ENCODE assay signal across 16 mouse cellular contexts in the genomic region with DNA sequence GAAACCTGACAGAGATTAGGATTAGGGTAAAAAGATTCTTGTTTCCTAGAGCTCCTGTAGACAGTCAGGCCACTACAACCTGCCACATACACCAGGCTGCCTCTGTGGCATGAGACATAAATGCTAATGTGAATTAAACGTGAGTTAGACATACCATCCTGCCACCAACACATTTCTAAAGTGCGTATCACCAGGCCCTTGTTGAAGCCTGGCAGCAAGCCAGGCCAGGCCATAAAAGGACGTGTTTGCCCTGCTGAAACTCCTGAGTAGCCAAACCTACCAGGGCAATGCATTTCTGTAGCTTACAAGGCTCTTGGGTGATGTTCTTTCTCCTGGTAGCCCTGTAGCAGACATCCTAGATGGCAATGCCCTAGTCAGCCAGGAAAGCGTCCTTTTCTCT.
A peak's percentile ranks its signal among the peaks of the same experiment; 100 is the strongest.
DNase-seq lines count a peak whose midpoint lies in the region; ATAC-seq and TF ChIP-seq lines count a peak whose summit lies in the region.
"Had no signal": no experiment of that assay in that cellular context is flagged by ENCODE, and none has a peak within 500 bp of the region (broad histone marks: within the 10 kb centered on the region; RNA-seq: fewer than 3 reads in every experiment).

No protein-coding gene starts in this region.

- H3K4me3 ChIP-seq in embryonic facial prominence, embryonic 14.5 days (ENCODE audit: low read depth, low read length) = no peak overlapping the region
- H3K4me3 ChIP-seq in embryonic facial prominence, embryonic 10.5 days = no peak overlapping the region
- no peak overlapping the region for H3K4me3 ChIP-seq in kidney, postnatal 0 days (replicated peaks; ENCODE audit: low read depth, low read length)
- no peak overlapping the region for H3K4me3 ChIP-seq in midbrain, embryonic 11.5 days (ENCODE audit: low read depth, low read length)
- H3K4me3 ChIP-seq in midbrain, embryonic 13.5 days (replicated peaks) = no peak overlapping the region
- H3K4me3 ChIP-seq: forebrain, embryonic 10.5 days; hindbrain, embryonic 15.5 days; limb, embryonic 10.5 days; liver, embryonic 15.5 days; megakaryocyte, embryonic 14.5 days had no signal

- no peak overlapping the region for H3K9ac ChIP-seq in embryonic facial prominence, embryonic 14.5 days (ENCODE audit: low read depth, low read length)
- H3K9ac ChIP-seq in kidney, postnatal 0 days (ENCODE audit: low read depth, low read length) = no peak overlapping the region
- H3K9ac ChIP-seq in midbrain, embryonic 11.5 days (ENCODE audit: low read length) = no peak overlapping the region
- no peak overlapping the region for H3K9ac ChIP-seq in midbrain, embryonic 13.5 days (replicated peaks)
- H3K9ac ChIP-seq: hindbrain, embryonic 15.5 days; liver, embryonic 15.5 days had no signal

- no peaks in the 10 kb centered on the region for H3K4me1 ChIP-seq in embryonic facial prominence, embryonic 14.5 days (ENCODE audit: control insufficient read depth, insufficient read depth, low read length)
- H3K4me1 ChIP-seq in embryonic facial prominence, embryonic 10.5 days = no peaks in the 10 kb centered on the region
- H3K4me1 ChIP-seq in kidney, postnatal 0 days (replicated peaks; ENCODE audit: insufficient read depth, low read length) = no peaks in the 10 kb centered on the region
- H3K4me1 ChIP-seq in midbrain, embryonic 11.5 days (ENCODE audit: control insufficient read depth, insufficient read depth, low read length) = no peaks in the 10 kb centered on the region
- H3K4me1 ChIP-seq in midbrain, embryonic 13.5 days (replicated peaks) = no peaks in the 10 kb centered on the region
- H3K4me1 ChIP-seq: forebrain, embryonic 10.5 days; hindbrain, embryonic 15.5 days; limb, embryonic 10.5 days; liver, embryonic 15.5 days; megakaryocyte, embryonic 14.5 days had no signal

- WGBS in embryonic facial prominence, embryonic 14.5 days = 37% methylated on average over 4 of the region's 4 CpGs
- 80% methylated on average over 4 of the region's 4 CpGs for WGBS in embryonic facial prominence, embryonic 10.5 days
- 48% methylated on average over 4 of the region's 4 CpGs for WGBS in kidney, postnatal 0 days
- WGBS in midbrain, embryonic 11.5 days = 74% methylated on average over 4 of the region's 4 CpGs
- WGBS in midbrain, embryonic 13.5 days = 61% methylated on average over 4 of the region's 4 CpGs

- DNase-seq in embryonic facial prominence, embryonic 14.5 days (ENCODE audit: low spot score) = peak; percentile 23
- DNase-seq in embryonic facial prominence, embryonic 10.5 days (ENCODE audit: low spot score) = no peak
- peak; percentile 1 for DNase-seq in kidney, postnatal 0 days (ENCODE audit: low spot score)
- no peak for DNase-seq in kidney, adult 8-10 months
- peak; percentile 69 for DNase-seq in midbrain, embryonic 11.5 days (ENCODE audit: low spot score, missing footprints)
- DNase-seq in embryo, embryonic 10.5 days (ENCODE audit: low spot score) = no peak
- DNase-seq: cerebellum, adult 9-10 months; kidney, adult 9 months; right cerebral cortex, postnatal 14 days had no signal

- no peak for TF ChIP-seq CTCF in kidney, postnatal 0 days (IDR thresholded peaks at IDR 0.05; ENCODE audit: low read depth)

- no peaks in the 10 kb centered on the region for H3K36me3 ChIP-seq in embryonic facial prominence, embryonic 14.5 days (ENCODE audit: control insufficient read depth, insufficient read depth, low read length)
- H3K36me3 ChIP-seq in embryonic facial prominence, embryonic 10.5 days (replicated peaks) = no peaks in the 10 kb centered on the region
- no peaks in the 10 kb centered on the region for H3K36me3 ChIP-seq in kidney, postnatal 0 days (ENCODE audit: insufficient read depth, low read length)
- no peaks in the 10 kb centered on the region; the same call in 1 of the 2 replicates for H3K36me3 ChIP-seq in midbrain, embryonic 11.5 days (ENCODE audit: control insufficient read depth, insufficient read depth, low read length)
- no peaks in the 10 kb centered on the region for H3K36me3 ChIP-seq in midbrain, embryonic 13.5 days
- H3K36me3 ChIP-seq: forebrain, embryonic 10.5 days; G1E; hindbrain, embryonic 15.5 days; limb, embryonic 10.5 days; liver, embryonic 15.5 days had no signal

- H3K27me3 ChIP-seq in embryonic facial prominence, embryonic 14.5 days (replicated peaks; ENCODE audit: control insufficient read depth, insufficient read depth, low read length) = no peaks in the 10 kb centered on the region
- H3K27me3 ChIP-seq in embryonic facial prominence, embryonic 10.5 days (replicated peaks; ENCODE audit: low read depth, poor library complexity, severe bottlenecking) = no peaks in the 10 kb centered on the region
- no peaks in the 10 kb centered on the region for H3K27me3 ChIP-seq in kidney, postnatal 0 days (ENCODE audit: insufficient read depth, low read length)
- H3K27me3 ChIP-seq in midbrain, embryonic 11.5 days (ENCODE audit: control insufficient read depth, insufficient read depth, low read length) = no peaks in the 10 kb centered on the region
- H3K27me3 ChIP-seq in midbrain, embryonic 13.5 days = no peaks in the 10 kb centered on the region
- H3K27me3 ChIP-seq: hindbrain, embryonic 15.5 days; liver, embryonic 15.5 days; megakaryocyte, embryonic 14.5 days had no signal

- H3K27ac ChIP-seq in embryonic facial prominence, embryonic 14.5 days (replicated peaks; ENCODE audit: low read depth, low read length) = no peak overlapping the region
- H3K27ac ChIP-seq in embryonic facial prominence, embryonic 10.5 days (replicated peaks) = no peak overlapping the region
- H3K27ac ChIP-seq in kidney, postnatal 0 days = no peak overlapping the region
- H3K27ac ChIP-seq in midbrain, embryonic 11.5 days (ENCODE audit: low read depth, low read length) = no peak overlapping the region
- no peak overlapping the region for H3K27ac ChIP-seq in midbrain, embryonic 13.5 days
- H3K27ac ChIP-seq: forebrain, embryonic 10.5 days; hindbrain, embryonic 15.5 days; limb, embryonic 10.5 days; liver, embryonic 15.5 days had no signal

- H3K4me2 ChIP-seq in embryonic facial prominence, embryonic 14.5 days (ENCODE audit: low read depth, low read length) = no peak overlapping the region
- no peak overlapping the region for H3K4me2 ChIP-seq in kidney, postnatal 0 days (ENCODE audit: low read length)
- no peak overlapping the region for H3K4me2 ChIP-seq in midbrain, embryonic 11.5 days
- H3K4me2 ChIP-seq in midbrain, embryonic 13.5 days (replicated peaks) = no peak overlapping the region
- H3K4me2 ChIP-seq: hindbrain, embryonic 15.5 days; liver, embryonic 15.5 days had no signal

- no peaks in the 10 kb centered on the region for H3K9me3 ChIP-seq in embryonic facial prominence, embryonic 14.5 days (ENCODE audit: control insufficient read depth, low read length)
- H3K9me3 ChIP-seq in embryonic facial prominence, embryonic 10.5 days = no peaks in the 10 kb centered on the region
- no peaks in the 10 kb centered on the region for H3K9me3 ChIP-seq in kidney, postnatal 0 days (replicated peaks; ENCODE audit: low read length)
- no peaks in the 10 kb centered on the region for H3K9me3 ChIP-seq in midbrain, embryonic 11.5 days (ENCODE audit: control insufficient read depth, low read length)
- no peaks in the 10 kb centered on the region for H3K9me3 ChIP-seq in midbrain, embryonic 13.5 days
- H3K9me3 ChIP-seq: forebrain, embryonic 10.5 days; G1E; hindbrain, embryonic 15.5 days; limb, embryonic 10.5 days; liver, embryonic 15.5 days; megakaryocyte, embryonic 14.5 days had no signal

- ATAC-seq in embryonic facial prominence, embryonic 14.5 days (ENCODE audit: low read depth) = no peak
- no peak for ATAC-seq in kidney, postnatal 0 days (replicated peaks; ENCODE audit: low FRiP score, low read depth)
- ATAC-seq in midbrain, embryonic 11.5 days (ENCODE audit: low FRiP score) = no peak
- ATAC-seq in midbrain, embryonic 13.5 days = no peak

Comparison
In these comparisons a context has a peak if more than half of its experiments do, and no peak if none do; other contexts are left out.
1. DNase-seq: peak in embryonic facial prominence, embryonic 14.5 days (single experiment), kidney, postnatal 0 days (single experiment) and midbrain, embryonic 11.5 days (single experiment); none in embryonic facial prominence, embryonic 10.5 days (single experiment), kidney, adult 8-10 months (0 of 2) and embryo, embryonic 10.5 days (single experiment).